Mouse (Mus musculus) fibroblast of lung, adult 2 months (primary cell): ENCODE measurements around the gene Atp6v1g3.

Experiments
- DNase-seq: peaks from one replicate; pipeline ENCODE4 v3.0.0-alpha.2; 2011; ENCODE audit warnings: low read depth

The Atp6v1g3 gene

DNA sequence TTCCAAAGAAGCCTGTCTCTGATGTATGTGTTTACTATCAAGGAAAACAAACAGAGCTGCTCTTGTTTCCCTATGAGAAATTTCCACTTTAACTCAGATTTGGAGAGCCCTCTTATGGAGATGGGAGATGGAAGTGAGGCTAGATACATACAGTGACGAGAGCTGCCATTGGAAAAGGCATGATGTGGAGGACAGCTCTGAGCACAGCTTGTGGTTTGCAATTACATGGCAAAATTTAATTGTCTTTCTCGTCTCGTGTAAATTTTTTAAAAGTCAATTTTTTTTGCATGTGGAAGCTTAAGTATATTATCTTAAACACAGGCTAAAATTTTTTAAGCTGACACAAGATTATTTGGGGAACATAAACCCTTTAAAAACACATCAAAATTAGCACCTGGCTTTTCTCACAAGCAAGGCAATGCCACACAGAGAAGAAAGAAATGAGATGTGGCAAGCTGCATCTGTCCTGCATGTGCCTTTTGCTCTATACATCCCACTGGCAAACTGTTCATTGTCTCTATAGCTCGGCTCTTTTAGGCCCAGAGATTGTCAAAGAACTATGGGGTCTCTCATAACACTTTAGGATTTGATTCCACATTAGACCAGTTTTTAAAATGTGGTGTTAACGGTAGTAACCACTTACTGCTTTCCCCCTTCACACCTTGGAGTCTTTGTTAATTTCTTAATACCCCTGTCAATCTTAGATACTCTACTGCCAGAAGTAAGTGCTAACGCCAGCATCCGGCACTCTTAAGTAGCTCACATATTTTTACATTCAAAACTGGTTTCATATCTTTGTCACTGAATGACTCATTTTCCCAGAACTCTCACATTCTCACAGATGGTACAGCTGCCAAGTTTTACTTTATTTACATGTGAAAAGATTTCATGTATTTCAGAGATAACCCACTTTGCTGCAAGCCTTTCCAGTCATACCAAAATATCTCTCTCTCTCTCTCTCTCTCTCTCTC is 16.2 kb downstream of the Atp6v1g3 start:
- DNase-seq: peak; percentile 35

DNA sequence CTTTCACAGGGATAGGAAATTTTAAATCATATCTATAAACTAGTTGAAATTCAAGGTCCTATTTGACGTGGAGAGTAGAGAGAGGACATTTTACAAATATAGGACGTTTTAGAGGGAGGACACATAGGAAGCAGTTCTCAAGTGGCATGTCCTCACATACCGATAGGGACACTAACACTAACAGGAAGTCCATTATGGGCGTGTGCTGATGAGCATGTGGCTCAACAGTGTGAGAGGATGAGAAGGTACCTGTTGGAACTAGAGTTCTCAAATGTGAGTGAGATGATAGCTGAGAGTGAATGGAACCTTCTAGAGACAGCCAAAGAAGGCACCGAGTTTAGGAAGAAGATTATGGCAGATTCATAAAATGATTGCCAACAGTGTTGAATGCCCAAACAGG is 17.9 kb downstream of the Atp6v1g3 start:
- no peak for DNase-seq

DNA sequence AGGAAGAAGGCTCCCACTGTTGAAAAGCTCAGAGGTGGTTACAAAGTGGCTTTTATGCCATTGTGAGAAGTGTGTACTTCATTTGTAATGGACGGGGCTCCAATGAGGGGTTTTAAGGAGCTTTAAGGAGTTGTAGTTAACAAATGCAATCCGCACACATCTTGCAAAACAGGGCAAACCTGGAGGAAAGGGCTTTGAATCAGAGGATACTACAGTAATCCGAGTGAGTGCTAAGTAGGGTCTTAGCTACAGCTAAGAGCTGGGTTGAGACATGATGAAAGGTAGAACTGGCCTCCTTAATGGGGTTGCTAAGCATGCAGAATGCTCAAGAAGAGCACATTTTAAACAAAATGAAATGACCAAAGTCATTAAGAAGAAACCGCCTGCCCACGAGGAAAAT is 20.9 kb downstream of the Atp6v1g3 start:
- no peak for DNase-seq

DNA sequence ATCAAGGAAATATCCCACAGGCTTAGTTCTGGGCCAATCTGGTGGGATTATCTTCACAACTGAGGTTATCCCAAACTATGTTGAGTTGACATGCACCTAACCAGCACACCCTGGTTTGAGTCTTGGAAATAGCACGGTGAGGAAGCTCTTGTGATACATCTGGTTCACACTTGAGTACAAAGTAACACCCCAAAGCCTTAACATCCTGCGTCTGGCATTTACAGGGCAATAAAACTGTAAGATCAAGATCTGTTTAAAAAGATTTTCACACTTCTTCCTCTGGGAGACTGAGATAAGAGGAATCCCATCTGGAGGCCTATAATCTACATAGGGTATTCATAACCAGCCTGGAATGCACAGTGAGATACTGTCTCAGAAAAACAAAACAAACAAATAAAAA is 24.6 kb downstream of the Atp6v1g3 start:
- DNase-seq: no peak

DNA sequence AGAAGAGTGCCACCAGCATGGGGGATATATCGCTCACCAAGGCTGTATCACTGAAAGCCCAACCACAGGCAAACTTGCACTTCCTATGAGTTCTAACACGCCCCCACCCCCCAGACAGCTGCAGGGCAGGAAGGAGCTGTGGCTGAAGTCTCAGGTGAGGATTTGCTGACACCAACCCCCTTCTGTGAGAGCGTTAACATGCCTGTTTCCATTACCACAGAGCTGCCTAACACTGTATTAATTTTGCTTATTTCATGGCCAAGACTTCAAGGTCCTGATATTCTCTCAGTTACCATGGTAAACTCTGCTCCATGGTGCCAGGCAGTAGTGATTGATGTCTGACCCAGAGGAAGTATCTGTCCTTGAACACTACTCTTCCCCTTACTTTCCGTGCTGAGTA is 26.0 kb downstream of the Atp6v1g3 start:
- no peak for DNase-seq

DNA sequence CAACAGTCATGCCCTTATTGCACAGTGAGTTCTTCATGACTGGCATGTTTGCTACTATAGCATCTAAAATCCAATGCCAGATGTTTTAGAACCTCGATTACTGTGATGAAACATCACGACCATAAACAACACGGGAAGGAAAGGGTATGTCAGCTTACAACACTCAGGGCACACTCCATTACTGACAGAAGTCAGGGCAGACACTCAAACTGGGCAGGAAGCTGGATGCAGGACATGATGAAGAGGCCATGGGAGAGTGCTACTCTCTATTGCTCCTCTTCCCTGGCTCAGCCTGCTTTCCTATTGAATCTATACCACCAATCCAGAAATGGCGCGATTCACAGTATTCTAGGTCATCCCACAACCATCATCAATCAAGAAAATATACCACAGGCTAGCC is 28.4 kb downstream of the Atp6v1g3 start:
- no peak for DNase-seq

DNA sequence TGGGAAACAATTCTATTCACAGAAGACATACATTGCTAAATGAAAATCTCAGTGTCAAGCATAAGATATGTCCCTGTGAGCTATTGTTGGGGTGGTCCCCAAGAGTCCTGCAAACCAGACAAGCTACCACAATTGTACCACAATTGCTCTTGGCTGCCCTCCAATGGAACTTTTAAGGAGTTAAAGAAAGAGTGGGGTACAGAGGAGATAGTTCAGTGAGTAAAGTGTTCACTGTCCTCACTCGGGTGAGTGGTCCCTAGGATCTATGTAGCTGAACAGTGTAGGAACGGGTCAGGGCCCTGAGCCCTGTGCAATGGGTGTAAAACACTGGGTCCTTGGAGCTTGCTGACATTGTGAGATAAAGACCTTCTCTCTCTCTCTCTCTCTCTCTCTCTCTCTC is 29.2 kb downstream of the Atp6v1g3 start:
- no peak for DNase-seq

GRCm38 (mm10) chr1:138303296-138303695 is 29.8 kb downstream of the Atp6v1g3 start:
- no peak for DNase-seq

DNA sequence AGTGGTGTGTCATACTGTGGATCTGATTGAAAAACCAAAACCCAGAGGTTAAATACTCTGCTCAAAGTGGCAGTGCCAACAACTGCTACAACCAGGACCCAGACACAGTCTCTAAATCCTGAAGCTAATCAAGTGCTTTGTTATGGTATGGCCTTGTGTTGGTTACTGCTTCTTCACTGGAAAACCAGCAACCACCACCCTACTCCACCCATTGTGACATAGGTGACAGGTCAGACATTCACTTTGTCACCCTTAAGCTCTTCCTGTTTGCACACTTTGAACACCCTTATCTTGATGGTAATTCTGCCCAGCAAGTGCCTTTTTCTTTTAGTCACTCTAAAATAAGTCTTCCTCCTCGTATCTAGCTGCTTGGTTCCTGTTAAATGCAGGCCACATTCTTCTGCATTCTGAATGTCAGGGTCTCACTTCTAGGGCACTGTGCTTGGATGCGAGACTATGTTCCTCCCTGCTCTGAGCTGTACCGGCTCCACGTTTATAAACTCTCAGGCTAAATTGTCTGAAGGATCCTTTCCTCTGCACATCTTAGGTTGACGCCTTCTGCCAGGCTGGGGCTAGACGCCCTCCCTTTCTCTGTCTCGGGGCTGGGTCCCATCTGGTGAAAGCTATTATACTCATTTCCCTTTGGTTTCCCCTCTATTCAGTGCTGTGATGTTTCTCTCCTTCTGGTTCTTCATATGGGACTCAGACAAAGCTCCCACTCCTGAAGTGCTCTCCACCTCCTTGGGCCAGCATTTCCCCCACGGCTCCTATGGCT is 30.8 kb downstream of the Atp6v1g3 start:
- DNase-seq: no peak

GRCm38 (mm10) chr1:138322657-138323056 is 49.1 kb downstream of the Atp6v1g3 start:
- no peak for DNase-seq

- DNase-seq: no peak
Observed at GRCm38 (mm10) chr1:138323076-138323630, 49.6 kb downstream of the Atp6v1g3 start.

DNA sequence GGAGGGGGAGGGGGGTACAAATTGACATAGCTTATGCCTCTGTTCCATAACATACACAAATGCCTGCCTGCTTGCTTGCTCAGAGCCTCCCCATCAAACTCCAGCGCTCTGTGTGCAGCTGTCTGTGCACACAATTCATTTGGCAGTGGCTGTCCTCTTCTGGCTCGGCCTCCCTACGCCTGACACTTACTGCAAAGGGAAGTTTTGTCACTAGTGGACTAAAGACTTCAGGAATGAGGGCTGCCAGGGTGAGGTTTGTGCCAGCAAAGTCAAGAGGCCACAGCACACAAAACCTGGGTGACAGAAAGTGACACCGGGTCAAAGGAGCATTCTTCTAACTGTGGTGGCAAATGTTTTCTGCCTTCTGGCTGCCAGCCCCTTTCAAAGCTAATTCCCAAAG is 52.6 kb downstream of the Atp6v1g3 start:
- no peak for DNase-seq

DNA sequence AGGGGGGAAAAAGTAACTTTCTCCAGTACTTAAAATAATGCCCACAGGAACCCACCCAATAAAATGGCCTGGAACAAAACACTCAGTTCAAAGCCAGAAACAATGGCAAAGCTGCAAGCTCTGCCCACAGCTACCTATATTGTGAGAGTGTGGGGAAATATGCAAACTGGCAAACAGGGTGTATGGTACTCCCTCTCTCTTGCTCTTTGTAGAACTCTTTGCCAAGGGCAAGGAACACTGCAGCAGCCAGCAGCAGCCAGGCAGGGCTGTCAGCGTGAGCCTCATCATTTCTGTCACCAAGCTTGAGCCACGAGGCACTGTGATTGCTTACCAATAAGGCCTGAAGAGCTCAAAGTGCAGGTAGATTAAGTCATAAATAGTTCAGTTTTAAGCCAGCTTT is 53.0 kb downstream of the Atp6v1g3 start:
- DNase-seq: no peak

DNA sequence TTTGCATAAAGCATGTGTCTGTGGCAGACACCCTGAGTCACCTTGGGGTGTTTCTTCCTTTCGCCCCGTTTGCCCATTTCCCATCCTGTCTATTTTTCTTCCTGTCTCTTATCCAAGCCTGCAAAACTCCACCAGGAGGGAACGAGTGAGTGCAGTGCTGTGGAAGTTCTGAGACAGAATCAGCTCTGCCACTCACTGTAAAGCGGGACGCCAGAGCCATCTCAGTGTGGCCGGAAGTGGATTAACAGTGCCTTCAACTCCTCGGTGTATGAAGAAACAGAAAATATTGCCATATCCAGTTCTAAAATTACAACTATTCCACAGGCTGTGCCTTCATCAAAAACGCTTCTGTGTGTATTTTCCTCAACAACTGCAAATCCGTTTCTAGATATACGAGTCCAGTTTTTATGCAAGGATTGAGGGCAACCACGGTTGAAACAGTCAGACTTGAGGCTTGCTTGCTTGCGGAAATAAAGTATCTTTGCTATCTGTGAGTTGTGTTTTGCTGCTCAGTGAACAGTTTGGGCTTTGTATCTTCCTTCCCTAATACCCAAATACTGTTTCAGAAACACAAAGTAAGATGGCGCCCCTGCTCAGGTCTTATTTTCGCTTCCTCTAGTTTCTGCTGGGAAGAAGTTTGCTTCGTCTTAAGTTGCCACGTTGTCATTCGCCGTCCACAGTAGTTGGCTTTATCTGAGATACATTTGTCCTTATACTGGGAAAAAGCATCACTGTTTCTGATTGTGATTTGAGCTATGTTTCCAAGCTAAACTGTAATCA is 54.1 kb downstream of the Atp6v1g3 start:
- DNase-seq: no peak

- no peak for DNase-seq
Observed at GRCm38 (mm10) chr1:138328320-138328719, 54.8 kb downstream of the Atp6v1g3 start.

DNA sequence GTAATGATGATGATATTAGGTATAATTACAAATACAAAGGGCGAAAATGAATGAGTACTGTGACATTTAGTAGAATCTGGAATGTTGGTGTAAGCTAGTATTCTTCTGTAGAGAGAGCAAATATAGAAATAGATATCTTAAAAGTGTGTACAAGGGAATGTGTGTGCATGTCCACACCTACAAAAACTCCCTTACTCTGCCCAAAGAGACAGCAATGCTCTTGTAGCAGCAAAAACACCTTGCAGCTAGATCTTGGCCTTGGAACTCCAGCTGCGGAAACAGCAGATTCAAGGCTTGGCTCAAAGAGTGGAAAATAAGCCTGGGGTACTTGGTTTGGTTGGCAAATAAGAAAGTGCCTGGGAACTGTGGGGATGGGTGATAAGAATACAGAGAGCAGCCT is 57.0 kb downstream of the Atp6v1g3 start:
- DNase-seq: no peak

DNA sequence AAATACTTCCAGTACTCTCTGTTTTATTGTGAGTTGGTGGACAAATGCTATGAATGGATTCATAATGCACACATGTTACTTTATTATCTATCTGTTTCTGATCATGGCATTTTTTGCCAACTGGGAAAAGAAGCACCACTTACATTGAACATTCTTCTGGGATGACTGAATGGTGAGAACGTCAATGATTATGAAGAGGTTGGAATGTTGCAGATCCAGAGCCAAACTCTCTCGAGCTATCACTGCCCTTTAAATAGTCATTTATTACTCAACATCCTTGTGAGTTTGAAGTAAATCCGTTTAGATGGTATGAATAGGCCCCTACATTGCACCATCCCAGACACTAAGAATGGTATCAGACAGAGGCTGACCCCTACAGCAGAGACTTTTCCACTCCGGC is 58.1 kb downstream of the Atp6v1g3 start:
- no peak for DNase-seq

DNA sequence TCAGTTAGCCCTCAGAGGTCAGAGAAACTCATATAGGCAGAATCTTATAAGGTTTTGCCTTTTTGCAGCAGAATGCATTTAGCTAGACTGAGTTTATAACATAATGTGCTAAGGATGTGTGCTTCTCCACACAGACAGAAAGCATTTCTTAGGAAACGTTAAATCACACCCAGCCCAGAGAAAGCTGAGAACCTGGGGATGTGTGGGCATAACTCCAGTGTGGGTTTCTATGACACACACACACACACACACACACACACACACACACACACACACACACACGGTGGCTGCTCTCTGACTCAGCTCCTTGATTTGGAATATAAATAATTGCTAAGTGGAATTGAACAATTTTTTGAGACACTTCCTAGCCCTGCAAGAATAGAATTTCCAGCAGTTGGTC is 61.2 kb downstream of the Atp6v1g3 start:
- no peak for DNase-seq

GRCm38 (mm10) chr1:138337417-138337816 is 63.9 kb downstream of the Atp6v1g3 start:
- DNase-seq: no peak
